Mouse (Mus musculus): ENCODE results near the gene Nlk.

DNA sequence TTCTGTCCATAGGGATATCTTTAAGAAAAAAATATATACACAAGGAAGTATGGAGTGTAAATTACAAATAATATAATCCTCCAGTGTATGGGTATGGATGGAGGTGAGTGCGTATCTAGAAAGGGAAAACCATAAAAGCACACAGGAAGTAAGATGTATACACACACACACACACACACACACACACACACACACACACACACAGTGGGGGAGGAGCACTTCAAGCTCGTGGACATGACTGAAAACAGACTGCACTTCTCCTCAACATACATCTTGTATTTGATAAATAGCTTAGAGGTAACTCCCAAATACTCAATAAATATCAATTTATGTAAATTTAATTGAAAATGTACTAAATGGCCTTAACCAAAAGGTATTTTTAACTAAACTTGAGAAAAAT lies 32.3 kb downstream of the Nlk start:
- no peak for TF ChIP-seq GATA1 (IDR thresholded peaks at IDR 0.05; ENCODE audit: borderline replicate concordance, low read length)
- TF ChIP-seq FLI1 (IDR thresholded peaks at IDR 0.05; ENCODE audit: low read length): no peak

Measured in megakaryocyte, embryonic 14.5 days (primary cell).